Mouse (Mus musculus) fat pad, adult 2 months (tissue): ENCODE measurements at regions not wholly inside any gene's neighbourhood (a gene's known extent, or its start where the extent isn't known, plus 50 kb on each side); places are given as distances from the start of the nearest gene placed in this dataset.

Experiments used
- DNase-seq: peaks from one replicate; pipeline ENCODE4 v3.0.0-alpha.2; 2011; ENCODE audit warnings: low read depth, low spot score; ENCODE audit errors: extremely low read depth

DNA sequence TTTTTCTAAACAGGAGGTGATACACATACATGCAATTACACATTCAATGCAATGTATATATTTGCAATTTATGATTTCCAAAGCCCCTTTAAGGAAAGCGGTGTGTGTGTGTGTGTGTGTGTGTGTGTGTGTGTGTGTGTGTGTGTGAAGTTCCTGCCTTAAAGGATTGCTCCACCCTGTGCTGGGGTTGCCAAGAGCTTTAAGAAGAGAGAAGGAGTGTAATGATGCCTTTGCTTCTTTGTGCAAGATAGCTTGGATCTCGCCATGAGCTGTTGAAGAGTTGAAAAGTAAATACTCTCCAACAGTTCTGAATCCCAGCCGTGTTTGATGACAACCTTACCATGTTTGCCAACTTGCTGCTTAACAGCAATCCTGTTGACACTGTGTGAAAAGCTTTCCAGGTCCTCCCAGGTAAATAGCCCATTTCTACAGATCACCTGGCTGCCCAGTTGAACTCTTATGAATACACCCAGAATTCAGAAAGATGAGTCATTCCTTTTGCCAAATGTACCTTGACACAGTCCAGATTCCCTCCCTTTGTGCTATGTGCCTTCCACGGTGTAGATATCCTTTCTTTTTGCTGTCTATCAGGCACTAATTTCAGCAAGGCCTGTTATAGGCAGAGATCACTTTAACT lies 216.3 kb downstream of the Ikzf2 start:
- no peak for DNase-seq

DNA sequence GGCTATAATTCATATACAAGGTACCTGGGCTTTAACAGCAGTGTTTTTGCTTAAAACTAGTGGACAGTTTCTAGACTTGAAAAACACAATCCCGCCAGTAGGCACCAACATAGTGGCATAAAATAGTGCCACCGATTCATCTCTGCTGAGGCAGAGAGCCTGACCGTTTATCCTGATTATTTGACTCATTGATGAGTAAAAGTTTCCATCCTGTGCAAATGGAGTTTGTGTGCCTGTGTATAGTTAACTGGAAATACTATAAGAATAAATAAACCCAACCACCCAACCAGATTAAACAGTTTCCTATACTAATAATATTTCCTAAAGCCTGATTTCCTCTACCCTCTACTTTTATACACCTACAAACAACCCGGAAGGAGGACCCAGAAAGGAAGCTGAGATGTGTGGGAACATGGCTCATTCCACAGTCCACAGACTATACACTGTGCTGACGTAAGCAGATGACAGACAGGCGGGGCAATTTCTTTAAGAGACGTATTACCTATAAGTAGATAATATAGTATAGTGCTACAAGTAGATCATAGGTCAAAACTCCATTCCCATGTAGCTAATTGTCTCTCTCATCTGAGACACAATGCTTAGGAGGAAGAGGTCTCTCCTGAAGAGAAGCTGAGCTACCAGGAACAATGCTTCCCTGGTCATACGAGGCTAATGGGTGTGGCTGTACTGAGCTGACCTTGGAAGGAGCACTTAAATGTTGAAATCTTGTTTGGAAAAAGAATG lies 217.7 kb downstream of the Ikzf2 start:
- no peak for DNase-seq

DNA sequence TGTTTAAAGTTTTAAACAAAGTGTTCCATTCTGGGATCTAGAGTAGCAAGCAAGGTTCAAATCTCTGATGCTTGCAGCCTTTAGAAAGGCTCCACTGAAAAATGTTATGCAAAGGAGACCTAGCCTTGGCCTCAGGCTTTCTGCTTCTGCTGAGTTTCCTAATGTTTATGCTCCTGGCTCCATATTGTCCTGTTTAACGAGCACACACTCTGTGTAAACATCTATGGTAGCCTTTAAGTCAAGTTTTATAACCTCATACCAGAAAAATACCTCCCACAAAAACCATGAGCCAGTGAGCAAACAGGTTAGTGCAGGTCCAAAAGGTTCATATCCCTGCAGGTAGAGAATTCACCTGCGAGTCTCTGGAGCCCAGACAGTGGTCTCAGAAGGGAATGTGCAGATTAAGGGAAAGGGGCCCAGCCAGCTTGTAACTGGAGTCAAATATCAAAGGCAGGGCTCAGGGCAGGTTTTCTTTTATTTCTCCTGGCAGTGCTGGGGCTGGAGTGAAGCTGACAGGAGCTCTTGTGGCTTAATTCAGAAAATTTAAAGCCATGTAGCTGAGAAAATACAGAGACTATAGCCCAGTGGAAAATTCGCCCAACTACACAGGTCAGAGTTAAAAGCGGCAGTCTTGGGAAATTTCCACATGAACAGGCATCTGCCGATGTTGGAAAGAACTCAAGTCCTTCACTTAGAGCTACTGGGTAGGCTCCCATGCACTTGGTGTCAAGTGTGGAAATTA lies 220.3 kb downstream of the Ikzf2 start:
- no peak for DNase-seq

DNA sequence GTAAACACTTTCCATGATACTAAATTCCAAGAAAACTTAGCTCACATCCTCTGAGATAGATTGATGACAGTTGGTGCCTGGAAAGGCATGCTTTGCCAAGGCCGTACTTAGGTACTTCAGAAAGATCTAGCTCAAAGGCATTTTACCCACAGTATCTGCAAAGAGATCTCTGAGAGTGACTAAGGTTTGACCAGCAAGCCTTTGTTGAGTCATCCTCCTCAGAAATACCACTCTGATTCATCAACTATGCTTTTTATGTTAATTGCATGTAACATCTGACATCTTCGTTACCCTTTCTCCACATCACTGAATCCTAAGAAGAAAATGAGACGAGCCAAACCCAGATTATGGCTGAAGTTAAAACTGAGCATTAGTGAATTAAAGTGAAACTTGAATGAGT lies 225.9 kb downstream of the Ikzf2 start:
- no peak for DNase-seq

DNA sequence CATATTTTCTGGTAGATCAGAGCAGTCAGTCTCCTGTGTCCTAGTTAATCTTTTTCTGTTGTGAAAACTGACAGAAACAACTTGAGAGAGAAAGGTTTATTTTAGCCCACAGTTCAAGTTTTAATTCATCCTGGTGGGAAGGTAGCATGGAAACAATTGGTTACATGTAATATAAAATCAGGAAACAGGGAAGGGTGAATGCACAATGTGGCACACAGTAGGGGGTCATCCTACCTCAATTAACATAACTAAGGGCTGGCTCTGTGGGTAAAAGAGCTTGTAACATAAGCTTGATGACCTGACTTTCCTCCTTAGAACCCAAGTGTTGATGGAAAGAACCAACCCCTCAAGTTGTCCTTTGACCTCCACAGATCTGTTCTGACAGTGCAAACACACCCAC lies 227.1 kb downstream of the Ikzf2 start:
- no peak for DNase-seq

DNA sequence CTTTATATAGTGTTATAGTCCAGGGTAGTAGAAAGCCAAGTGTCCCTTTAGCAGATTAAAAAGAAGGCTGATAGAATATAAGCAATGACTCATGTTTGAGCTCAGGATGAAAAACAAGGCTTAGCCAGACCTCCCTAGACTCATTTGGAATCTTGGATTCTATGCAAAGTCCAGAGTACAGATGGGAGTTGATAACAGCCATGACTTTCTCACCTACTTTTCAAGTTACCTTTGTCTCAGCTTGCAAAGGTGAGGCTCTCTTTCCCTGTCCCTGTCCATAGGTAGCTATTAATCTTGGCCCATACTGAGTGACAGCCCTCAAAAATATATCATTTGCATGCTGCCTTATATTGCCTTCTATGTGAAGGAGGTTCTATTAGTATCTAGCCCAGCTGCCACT lies 229.6 kb downstream of the Ikzf2 start:
- no peak for DNase-seq

DNA sequence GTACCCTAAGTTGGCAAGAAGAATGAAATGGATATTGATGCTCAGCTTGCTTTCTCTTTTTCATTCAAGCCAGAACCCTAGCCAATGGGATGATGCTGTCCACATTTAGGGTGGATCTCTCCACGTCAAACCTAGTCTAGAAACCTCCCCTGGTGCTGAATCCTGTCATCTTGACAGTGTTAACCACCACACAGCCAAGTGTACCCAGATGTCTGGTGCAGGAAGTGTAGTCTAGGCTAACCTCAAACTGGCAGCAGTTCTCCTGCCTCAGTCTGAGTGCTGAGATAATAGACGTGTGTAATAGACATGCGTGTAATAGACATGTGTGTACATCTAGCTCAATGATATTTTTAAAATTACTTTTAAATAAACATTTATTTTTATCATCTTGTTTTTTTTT lies 233.1 kb downstream of the Ikzf2 start:
- no peak for DNase-seq

DNA sequence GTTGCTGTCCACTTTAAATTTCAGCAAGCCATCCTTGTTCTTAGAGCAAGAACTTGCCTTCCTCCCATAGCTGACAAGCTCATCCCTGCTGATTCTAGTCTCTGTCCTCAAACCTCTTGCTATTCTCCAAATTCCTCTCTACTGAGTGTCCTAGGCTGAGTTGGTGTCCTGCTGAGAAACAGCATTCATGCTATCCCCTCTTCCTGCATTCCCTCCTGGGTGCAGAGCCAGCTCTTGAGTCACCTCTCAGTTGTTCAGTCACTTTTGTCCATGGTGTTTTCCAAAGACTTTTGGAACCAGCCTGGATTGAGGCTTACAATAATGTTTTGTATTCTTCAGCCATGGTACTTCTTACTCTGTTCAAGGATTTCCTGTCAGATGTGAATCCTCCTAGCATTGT lies 234.1 kb downstream of the Ikzf2 start:
- no peak for DNase-seq

DNA sequence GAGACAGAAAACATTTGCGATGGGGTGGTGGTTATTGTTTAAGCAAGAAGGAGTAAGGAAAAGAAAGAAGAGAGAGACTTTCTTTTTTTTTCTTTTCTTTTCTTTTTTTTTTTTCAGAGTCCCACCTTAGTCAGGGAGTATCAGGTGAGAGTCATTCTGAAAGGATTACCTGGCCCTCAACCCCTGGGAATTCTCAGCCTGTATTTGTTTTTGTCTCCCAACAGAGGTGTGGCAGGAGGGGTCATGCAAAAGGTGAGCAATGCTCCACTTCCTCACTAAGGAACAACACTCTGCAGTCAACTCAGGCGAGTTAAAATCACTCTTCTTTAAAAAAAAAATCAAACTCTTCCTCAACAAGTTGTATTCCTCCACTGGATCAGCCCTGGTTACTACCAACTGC lies 236.6 kb downstream of the Ikzf2 start:
- DNase-seq = no peak

DNA sequence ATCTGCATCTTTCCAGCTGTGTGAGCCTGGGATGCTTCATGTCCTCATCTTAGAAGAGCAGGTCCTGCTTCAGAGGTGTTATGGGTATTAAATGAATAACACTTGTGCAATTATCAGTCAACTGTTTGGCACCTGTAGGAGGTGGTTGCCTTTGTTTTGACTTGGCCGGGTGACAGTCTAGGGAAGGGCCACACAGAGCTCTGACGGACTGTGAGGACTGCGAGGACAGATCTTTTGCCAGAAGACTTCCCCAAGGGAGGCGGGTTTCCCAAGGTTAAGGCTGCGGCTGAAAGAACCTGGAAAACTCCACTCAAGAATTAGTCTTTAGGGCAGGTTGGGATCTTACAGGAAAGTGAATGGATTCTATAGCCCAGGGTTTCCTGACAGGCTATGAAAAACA lies 239.8 kb downstream of the Ikzf2 start:
- no peak for DNase-seq

DNA sequence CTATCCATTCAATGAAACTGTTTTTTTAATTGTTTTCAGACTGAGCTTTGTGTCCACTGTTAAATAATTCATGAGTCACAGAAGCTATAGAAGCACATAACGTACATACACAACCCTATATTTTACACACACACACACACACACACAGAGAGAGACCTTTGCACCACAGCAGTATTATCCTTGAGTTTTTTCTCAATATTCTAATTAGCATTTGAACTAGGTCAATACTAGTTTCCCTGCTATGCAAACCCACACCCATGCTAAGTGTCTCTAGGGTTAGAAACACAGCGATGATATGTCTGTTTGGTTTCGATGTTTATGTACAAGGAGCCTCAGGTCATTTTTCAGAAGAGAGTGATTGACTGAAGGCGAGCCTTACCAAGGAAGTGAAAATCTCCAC lies 242.3 kb downstream of the Ikzf2 start:
- DNase-seq = no peak

DNA sequence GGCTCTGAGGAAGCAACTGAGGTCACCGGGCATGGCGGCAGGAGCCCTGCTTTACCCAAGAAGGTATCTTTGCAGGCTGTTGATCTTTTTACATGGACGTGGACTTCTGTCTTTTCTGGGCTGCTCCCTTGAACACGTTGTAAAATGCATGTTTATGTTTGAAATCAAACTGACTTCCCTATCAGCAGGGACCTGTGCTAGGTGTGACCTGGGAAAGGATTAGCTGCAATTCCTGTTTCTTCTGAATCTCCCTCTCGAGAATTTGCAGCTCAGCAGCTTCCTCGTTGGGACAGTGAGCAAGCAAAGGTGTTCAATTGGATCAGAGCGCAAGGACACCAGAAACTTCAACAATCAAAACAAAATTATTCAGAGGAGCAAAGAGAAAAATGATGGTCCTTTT lies 243.6 kb downstream of the Ikzf2 start:
- DNase-seq = no peak

DNA sequence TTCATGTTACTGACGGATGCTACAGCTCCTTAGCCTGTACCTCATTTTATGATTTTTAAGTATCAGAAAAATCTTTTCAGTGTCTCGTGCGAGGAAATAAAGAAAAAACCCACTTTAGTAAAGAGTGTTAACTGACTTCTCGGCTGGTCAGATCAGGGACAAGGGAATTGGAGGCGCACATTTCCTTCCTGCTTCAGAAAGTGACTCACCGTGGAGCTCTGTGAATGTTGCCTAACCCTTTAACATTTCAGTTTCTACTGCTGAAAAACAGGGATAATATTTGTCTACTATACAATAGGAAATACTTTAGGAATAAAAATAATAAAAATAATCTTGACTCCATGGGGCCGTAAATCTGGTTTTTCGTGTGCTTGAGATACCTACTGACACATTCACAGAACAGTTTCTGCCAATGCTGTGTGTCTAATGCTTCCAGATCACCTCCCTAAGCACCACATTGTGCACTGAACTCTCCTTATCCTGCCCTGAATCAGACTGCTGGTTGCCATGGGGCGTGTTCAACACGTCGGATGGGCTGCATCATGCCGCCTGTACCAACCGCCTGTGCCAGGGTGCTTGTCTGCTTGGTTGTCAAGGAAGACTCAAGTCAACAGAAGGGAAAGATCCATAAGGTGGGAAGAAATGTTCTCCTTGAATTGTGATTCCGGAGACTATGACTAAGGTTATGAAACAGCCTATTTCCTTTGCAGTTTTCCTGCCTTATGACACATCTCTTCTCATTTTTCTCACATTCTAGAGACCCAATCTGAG lies 246.3 kb downstream of the Ikzf2 start:
- DNase-seq = no peak

DNA sequence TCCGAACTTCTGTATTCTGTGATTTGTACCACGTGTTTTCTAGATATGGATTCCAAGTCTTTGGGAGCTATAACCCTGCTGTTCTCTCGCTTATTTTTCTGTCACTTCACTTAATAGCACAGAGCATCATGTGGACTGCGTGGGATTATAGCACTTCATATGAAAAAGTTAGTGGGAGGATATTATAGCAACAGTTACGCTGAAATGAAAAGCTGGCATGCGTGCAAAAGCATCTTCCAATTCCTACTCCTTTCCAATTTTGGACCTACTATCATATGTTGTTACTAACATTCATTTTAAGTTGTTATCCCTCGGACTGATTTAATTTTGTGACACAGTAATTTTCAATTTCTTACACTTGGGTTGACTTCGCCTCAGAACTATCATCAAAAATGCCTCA lies 250.0 kb downstream of the Ikzf2 start:
- DNase-seq = no peak

DNA sequence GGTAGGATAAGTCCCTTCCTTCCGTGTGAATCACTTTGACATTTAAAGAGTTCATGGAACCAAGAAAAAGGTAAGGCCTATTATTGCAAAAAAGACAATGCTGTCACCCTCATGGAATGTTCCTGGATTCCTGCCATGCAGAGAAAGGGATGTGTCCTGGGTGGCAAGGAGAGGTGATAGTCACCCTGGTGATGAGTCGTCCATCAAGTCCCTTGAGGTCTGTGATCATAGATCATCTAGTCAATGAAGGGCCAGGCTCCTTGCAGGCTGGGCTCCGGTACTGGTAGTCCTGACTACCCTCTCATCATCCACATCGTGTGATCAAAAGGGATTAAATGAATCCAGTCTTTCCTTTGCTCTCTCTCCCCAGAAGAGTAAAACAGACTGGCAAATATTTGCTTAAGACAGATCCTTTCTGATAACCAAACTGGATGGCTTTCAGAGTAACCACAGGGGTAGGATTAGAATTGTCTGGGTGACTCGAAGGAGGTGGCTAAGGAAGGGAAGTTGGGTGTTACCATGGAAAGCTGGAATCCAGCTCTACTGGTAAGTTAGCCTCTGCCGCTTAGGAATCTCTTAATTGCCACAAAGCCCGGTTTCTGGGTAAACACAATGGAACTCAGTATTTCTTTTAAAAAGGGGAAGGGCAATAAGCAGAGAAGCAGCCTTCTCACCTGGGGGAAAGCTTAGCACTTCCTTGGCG lies 253.2 kb downstream of the Ikzf2 start:
- DNase-seq = no peak

DNA sequence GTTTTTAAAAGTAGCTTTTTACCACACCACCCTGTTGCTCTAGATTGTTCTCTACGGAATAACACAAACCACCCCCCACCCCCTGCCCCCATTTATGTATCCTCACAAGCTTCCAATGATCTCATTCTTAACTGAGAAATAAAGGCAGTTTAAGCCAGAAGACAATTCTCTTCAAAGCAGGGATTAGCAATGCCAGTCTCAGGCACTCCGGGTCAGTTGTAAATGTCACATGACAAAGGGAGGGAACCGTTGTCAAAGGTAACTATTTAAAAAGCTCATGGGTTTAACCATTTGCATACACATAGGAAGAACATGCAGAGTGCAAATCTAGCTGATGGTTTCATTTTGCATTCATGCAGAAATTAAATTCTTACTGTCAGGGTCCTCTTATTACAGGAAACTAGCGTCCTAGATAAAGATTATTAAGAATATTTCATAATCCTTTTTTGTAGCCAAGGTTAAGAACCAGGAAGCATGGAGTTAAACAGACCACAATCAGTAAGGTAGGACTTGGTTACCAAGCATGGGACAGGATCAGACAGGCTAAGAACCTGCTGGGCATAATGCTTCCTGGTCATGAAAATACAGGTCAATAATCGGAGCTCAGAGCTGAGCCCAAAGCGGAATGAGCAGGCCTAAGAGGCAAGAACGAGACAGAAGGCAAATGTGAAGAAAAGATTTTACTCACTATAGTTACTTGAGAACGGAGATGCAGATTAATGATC lies 256.2 kb downstream of the Ikzf2 start:
- no peak for DNase-seq

DNA sequence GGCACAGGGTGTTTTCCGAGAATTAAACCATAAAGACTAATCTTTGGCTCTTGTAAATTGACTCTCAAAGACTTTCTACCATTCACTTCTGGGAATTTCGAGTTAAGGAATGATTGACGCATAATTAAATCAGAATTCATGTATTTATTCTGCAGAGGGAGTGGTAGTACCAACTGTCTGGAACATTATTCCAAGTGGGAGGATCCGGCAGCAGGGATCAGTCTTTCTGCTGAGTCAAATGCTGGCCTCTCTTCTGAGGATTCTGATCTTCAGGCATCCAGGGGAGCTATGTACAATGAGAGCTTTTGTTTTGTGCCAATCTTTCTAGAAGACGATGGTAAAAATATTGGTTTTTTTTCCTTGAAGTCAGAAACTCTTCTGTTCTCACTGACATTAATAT lies 257.4 kb downstream of the Ikzf2 start:
- no peak for DNase-seq

DNA sequence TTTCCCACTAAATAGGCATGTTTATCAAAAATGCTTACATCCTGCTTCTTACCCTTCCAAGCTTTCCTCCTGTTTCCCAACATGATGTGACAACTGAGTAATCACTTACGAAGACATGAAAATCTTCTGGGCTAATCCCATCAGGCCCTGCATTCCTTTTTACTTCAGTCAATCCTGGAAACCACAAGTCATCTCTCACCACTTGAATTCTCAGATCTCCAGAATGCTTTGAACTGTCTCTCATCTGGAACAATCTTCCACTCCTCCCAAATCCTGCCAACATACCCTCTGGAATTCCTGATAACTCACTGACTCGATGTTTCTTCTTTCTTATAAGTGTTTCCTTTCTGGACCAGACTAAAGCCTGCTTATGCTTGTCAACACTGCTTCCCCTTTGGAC lies 289.4 kb downstream of the Ikzf2 start:
- DNase-seq = no peak

DNA sequence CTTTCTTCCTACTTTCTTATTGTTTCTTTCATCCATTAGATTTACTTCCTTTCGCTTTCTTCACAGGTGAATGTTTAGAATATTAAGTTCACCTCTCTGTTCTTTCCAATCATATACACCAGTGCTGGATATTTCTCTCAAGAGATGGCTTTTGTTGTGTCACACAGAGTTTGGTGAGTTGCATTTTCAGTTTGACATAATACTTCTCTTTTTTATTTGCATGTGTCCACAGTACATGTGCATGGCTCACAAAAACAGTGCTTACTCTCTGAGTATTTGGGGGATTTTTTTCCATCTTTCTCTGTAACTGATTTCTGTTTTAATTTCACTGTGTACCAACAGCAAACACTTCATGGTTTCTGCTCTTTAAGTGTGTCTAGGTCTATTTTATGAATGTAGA lies 274.5 kb upstream of the Erbb4 start:
- DNase-seq = no peak

DNA sequence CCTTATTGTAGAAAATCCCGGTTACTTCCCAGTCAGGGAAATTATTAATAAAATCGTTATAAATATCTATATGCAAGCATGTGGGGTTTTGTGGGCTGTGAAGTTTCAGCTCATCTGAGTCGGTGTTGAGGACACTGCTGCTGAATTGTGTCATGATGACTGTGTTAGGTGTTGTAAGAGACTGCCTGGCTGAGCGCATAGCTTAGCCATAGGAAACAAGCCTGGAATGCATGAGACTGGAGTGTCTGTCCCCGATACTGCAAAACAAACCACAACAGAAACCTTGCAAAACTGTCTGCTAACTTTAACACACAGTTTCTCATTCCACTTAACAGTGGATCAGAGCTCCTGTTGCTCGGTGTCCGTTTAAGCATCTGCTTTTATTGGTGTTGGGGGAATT lies 271.9 kb upstream of the Erbb4 start:
- DNase-seq = no peak
